Mouse (Mus musculus) embryonic facial prominence, embryonic 11.5 days (tissue): ENCODE results near the gene Lmbr1l. TPM values are rescaled to one million over a fixed set of nuclear protein-coding genes. Genes with fewer than 3 reads are reported as not detected.
"Not testable (repeated sequence)": the region's sequence is repeated elsewhere in the genome, so short reads cannot be mapped to it uniquely, and the experiment has no call there.

Experiments used
- ATAC-seq: fragments of 200-750 bp; cut with Nextera tagmentation; replicated peaks from 2 replicates; pipeline ENCODE4 v1.8.0; 2017; ENCODE audit warnings: low read depth; ENCODE audit not compliant: insufficient number of reproducible peaks, low FRiP score, low TSS enrichment
- DNase-seq: peaks from one replicate; pipeline ENCODE4 v3.0.0-alpha.2; 2015; ENCODE audit warnings: low spot score
- H3K27ac ChIP-seq: fragments of 300-500 bp; sonication (generic); replicated peaks from 2 replicates; pipeline ENCODE4 v1.5.1; 2014; ENCODE audit warnings: mild to moderate bottlenecking, low read depth, low read length, control low read depth
- H3K27me3 ChIP-seq: fragments of 300-500 bp; sonication (generic); 2 replicates; pipeline ENCODE4 v1.6.1; 2014; ENCODE audit warnings: mild to moderate bottlenecking, low read length, moderate library complexity, mixed read lengths; ENCODE audit not compliant: control insufficient read depth, insufficient read depth
- H3K36me3 ChIP-seq: fragments of 300-500 bp; sonication (generic); replicated peaks from 2 replicates; pipeline ENCODE4 v1.6.1; 2014; ENCODE audit warnings: low read depth, mild to moderate bottlenecking, low read length, moderate library complexity, mixed read lengths; ENCODE audit not compliant: control insufficient read depth, insufficient read depth
- H3K4me1 ChIP-seq: fragments of 300-500 bp; sonication (generic); 2 replicates; pipeline ENCODE4 v1.6.1; 2014; ENCODE audit warnings: low read length, mixed read lengths; ENCODE audit not compliant: control insufficient read depth, insufficient read depth
- H3K4me2 ChIP-seq: fragments of 300-500 bp; sonication (generic); 2 replicates; pipeline ENCODE4 v1.6.1; 2014; ENCODE audit warnings: low read depth, mild to moderate bottlenecking, control low read depth, low read length, moderate library complexity
- H3K4me3 ChIP-seq: fragments of 300-500 bp; sonication (generic); 2 replicates; pipeline ENCODE4 v1.5.1; 2014; ENCODE audit warnings: low read depth, low read length, control low read depth
- H3K9ac ChIP-seq: fragments of 300-500 bp; sonication (generic); replicated peaks from 2 replicates; pipeline ENCODE4 v1.6.1; 2014; ENCODE audit warnings: mild to moderate bottlenecking, control low read depth, low read length
- H3K9me3 ChIP-seq: fragments of 300-500 bp; sonication (generic); replicated peaks from 2 replicates; pipeline ENCODE4 v1.6.1; 2016; ENCODE audit warnings: mild to moderate bottlenecking, low read length, inconsistent platforms, mixed read lengths; ENCODE audit not compliant: control insufficient read depth
- WGBS: fragments of 180-500 bp; shearing (Covaris S2); extraction: QIAGEN DNeasy Blood & Tissue Kit; methylation state at CpG from one replicate; pipeline ENCODE4 v1.1.7; 2014; 5-methylcytosine and 5-hydroxymethylcytosine counted together
- polyA plus RNA-seq: library from polyadenylated mRNA; unstranded; fragments of >200 nt; fragmentation: Nextera tagmentation; extraction: Ambion mirVana; gene quantifications from 2 replicates; pipeline ENCODE4 v1.2.1, GENCODE M21; 2014

The Lmbr1l gene
- polyA plus RNA-seq, 1 experiment from 2014 or later = 3.9 TPM

DNA sequence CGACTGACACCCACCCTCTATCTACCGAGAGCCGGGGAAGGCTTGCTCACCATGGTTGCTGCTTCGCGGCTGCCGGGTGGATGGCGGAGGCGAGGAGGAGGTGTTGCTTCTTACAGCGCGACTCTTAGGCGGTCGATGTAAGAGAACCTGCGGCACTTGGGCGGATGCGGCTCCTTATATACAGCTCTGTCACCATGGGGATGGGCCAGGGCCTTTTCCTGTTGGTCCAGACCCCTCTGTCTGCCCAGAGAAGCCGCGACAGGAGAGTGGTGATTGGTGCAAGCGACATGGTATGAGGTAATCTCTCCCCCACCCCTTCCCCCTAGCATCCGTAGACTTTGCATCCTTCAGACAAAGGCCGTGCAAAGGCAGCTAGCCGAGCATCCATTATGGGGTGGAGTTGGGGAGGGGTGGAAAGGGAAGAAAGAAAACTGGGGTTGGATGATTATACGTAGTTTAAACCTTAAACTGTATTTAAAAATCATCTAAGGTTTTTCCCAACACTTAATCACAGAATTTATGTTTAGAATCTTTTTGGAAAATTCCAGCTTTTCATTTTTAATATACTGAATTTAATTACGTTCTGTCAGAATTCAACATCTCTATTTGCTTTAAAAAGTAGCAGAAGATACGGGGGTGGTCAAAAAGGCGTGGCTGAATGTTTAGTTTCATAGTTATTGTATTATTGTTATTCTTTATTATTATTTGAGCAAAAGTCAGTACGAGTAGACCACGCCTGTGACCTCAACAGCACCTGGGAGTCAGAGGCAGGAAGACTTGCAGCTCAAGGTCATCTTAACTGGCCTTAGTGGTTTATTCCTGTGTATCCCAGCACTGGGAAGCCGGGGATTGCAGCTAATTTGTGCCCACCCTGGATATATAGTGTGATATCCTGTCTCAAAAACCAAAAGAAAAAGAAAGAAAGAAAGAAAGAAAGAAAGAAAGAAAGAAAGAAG lies 35.6 kb upstream of the Lmbr1l start, which contains the start of the genes Gm49450 and Tuba1a:
Gene Gm49450 (minus strand): TSS at position 151 of the 956 bp plus-strand sequence.
Gene Tuba1a (minus strand): TSS at position 303 of the 956 bp plus-strand sequence.
- Histone ChIP-seq H3K9me3 (no peaks in the 10 kb centered on the region), H3K27me3 (no peaks in the 10 kb centered on the region), H3K9ac (peak within 1 kb of the TSS; percentile 99), H3K4me2 (peak within 1 kb of the TSS; percentile 50), H3K4me1 (no peaks in the 10 kb centered on the region), H3K27ac (peak within 1 kb of the TSS; percentile 98), H3K36me3 (no peaks in the 10 kb centered on the region; the same call in 1 of the 2 replicates), H3K4me3 (peak within 1 kb of the TSS; percentile 93)
- WGBS = 5% methylated on average over 28 of the region's 28 CpGs
- DNase-seq (peak; percentile 99), ATAC-seq (peak; percentile 99)

DNA sequence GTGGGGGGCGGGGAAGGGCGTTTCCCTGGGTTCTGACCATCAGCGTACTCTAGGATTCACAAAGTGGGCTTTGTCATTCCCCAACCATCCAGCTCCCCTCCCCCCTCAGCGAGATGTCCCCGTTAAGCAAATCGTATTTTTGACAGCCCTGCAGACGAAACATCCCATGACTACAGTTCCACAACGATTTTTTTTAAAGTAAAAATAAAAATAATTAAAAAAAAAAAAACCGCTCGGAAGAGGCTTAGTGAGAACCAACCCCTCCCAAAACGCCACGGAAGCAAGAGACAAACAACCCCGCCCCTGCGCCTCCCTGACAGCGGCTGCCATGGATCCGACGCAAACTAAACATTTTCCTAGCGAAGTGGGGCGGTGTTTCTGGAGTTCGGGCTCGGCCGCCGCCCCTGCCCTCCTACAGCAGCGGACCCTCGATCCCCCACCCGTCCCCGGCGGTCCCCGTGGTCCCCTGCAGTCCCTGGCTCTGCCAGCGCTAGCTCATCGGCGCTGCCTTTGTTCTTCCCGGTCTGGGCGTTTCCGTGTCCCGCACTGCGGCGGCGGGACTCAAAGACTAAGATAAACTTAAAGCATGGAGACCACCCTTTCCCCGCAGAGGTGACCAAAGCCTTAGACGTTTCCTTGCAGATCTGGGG lies 34.8 kb upstream of the Lmbr1l start:
- WGBS = under 1% methylated on average over 41 of the region's 41 CpGs
- Histone ChIP-seq H3K4me1 (no peaks in the 10 kb centered on the region), H3K9me3 (no peaks in the 10 kb centered on the region), H3K27me3 (no peaks in the 10 kb centered on the region), H3K36me3 (no peaks in the 10 kb centered on the region; the same call in 1 of the 2 replicates), H3K4me3 (peak overlapping the region; percentile 93), H3K9ac (peak overlapping the region; percentile 99), H3K4me2 (peak overlapping the region; percentile 39), H3K27ac (peak overlapping the region; percentile 98)
- ATAC-seq = peak; percentile 72
- peak; percentile 85 for DNase-seq

DNA sequence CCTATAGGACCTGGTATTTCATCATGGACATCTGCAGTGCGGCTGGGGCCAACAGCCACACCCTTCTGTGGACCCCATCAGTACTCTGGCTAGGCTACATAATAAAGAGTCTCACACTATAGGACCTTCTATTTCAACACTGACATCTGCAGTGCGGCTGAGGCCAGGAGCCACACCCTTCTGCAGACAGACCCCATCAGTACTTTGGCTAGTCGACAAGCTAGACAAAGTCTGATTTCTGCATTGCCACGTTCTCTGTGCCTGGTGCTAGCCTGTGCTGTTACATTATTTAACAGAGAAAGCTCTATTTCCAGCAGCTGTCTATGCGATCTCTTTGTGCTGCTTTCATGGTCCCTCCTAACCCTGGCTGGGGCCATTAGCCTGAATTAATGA lies 34.0 kb upstream of the Lmbr1l start:
- H3K4me3 ChIP-seq = peak overlapping the region; percentile 93
- DNase-seq (no peak), ATAC-seq (no peak)
- H3K36me3 ChIP-seq = no peaks in the 10 kb centered on the region; the same call in 1 of the 2 replicates
- H3K4me2 ChIP-seq = peak overlapping the region; percentile 50
- no peaks in the 10 kb centered on the region for H3K4me1 ChIP-seq
- no peaks in the 10 kb centered on the region for H3K27me3 ChIP-seq
- H3K9me3 ChIP-seq = no peaks in the 10 kb centered on the region
- peak overlapping the region; percentile 99 for H3K9ac ChIP-seq
- 29% methylated on average over 5 of the region's 5 CpGs for WGBS
- H3K27ac ChIP-seq = peak overlapping the region; percentile 41; the same call in 1 of the 2 replicates

DNA sequence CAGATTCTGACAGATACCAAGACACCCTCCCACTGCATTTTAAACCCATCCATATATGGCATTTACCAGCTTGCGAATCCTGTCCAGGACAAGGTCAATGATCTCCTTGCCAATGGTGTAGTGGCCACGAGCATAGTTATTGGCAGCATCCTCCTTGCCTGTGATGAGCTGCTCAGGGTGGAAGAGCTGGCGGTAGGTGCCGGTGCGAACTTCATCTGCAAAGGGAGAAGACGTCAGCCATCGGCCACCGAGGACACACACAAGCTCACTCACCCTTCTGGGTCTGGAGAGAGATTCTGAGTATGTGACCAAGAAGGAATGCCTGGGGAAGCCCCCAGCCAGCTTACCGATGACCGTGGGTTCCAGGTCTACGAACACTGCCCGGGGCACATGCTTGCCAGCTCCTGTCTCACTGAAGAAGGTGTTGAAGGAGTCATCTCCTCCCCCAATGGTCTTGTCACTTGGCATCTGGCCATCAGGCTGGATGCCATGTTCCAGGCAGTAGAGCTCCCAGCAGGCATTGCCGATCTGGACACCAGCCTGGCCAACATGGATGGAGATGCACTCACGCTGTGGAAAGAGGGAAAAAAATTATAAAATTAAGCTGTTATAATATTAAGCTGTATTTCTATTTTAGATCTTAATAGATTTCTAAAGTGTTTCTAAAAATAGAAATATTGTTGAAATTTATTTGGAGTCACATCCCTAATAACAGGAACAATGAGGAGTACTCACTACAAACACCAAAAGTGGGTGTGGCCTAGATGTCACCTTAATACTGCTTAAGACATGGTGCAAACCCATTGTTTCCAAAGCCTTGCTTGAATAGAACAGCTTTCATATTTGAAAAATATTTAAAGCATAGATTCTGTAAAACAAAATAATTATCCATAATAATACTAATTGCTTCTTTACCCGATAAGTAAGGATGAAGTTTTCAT lies 33.4 kb upstream of the Lmbr1l start:
- peak overlapping the region; percentile 99 for H3K9ac ChIP-seq
- WGBS = 94% methylated on average over 11 of the region's 15 CpGs
- ATAC-seq, H3K27ac ChIP-seq, DNase-seq, H3K27me3 ChIP-seq, H3K9me3 ChIP-seq, H3K36me3 ChIP-seq, H3K4me1 ChIP-seq: not testable (repeated sequence)
- H3K4me2 ChIP-seq = peak overlapping the region; percentile 50
- peak overlapping the region; percentile 93 for H3K4me3 ChIP-seq

GRCm38 (mm10) chr15:98949607-98949892 lies 31.5 kb upstream of the Lmbr1l start:
- no peaks in the 10 kb centered on the region for H3K9me3 ChIP-seq
- no peak overlapping the region for H3K4me3 ChIP-seq
- H3K4me1 ChIP-seq = no peaks in the 10 kb centered on the region
- no peaks in the 10 kb centered on the region; the same call in 1 of the 2 replicates for H3K36me3 ChIP-seq
- DNase-seq (no peak), ATAC-seq (no peak)
- H3K27me3 ChIP-seq = no peaks in the 10 kb centered on the region
- H3K4me2 ChIP-seq = no peak overlapping the region
- no peak overlapping the region for H3K9ac ChIP-seq
- WGBS = 74% methylated on average over 3 of the region's 3 CpGs
- H3K27ac ChIP-seq = no peak overlapping the region

DNA sequence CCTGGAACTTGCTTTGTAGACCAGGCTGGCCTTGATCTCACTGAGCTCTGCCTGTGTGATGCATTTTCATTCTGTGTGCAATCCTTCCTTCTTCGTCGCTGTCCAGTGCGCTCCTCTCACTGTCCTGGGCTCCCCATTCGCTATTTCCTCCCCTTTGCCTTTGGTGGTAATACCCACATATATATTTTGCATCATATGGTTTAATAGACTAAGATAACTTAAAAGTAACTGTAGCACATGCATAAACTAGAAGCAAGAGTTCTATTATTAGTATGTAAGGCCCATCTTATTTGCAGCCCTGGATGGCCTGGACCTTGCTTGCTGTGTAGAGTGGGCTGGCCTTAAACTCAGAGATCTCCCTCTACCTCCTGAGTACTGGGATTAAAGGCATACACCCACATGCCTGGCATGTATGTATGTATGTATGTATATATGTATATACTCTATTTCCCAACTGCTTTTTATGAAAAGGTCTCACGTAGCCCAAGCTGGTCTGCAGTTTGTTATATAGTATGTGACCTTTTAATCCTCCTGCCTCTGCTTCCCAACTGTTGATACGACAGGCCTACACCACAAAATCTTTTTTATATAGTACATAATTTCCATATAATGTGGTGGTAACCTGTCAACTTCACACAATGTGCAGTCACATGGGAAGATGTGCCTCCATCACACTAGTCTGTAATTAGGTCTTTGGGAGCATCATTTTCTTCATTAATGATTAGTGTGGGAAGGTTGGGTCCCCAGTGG lies 31.0 kb upstream of the Lmbr1l start:
- H3K9ac ChIP-seq = no peak overlapping the region
- WGBS = 76% methylated on average over 6 of the region's 6 CpGs
- no peak for DNase-seq

DNA sequence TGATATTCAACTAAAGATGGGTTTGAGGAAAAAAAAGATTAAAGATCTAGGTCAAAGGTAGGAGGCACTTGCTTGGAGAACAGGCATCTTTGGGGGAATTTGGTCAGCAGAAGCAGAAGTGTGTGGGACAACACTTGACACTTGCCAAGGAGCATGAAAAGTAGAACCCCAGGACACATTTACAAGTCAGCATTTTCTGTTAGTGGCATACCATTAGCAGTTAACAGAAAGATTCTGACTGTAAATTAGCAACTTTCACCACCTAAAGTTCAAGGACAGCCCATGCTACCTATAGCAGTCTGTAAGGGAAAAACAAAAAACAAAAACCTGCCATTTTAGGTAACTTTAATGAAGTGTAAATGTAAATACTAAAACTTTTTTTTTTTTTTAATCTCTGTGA lies 30.4 kb upstream of the Lmbr1l start:
- DNase-seq (no peak), ATAC-seq (no peak)
- no peak overlapping the region for H3K9ac ChIP-seq
- no peak overlapping the region for H3K4me3 ChIP-seq
- H3K9me3 ChIP-seq = no peaks in the 10 kb centered on the region
- no peaks in the 10 kb centered on the region for H3K4me1 ChIP-seq
- H3K27me3 ChIP-seq = no peaks in the 10 kb centered on the region
- no peaks in the 10 kb centered on the region; the same call in 1 of the 2 replicates for H3K36me3 ChIP-seq
- no peak overlapping the region for H3K27ac ChIP-seq
- H3K4me2 ChIP-seq = no peak overlapping the region

More for the DNA sequence above, 31.0 kb upstream of the Lmbr1l start:
- Histone ChIP-seq H3K9me3 (no peaks in the 10 kb centered on the region), H3K4me2 (no peak overlapping the region), H3K4me1 (no peaks in the 10 kb centered on the region), H3K4me3 (no peak overlapping the region), H3K27ac (no peak overlapping the region), H3K36me3 (no peaks in the 10 kb centered on the region; the same call in 1 of the 2 replicates), H3K27me3 (no peaks in the 10 kb centered on the region)
- no peak for ATAC-seq
